Mouse (Mus musculus): ENCODE data around the gene Slc4a2.

DNA sequence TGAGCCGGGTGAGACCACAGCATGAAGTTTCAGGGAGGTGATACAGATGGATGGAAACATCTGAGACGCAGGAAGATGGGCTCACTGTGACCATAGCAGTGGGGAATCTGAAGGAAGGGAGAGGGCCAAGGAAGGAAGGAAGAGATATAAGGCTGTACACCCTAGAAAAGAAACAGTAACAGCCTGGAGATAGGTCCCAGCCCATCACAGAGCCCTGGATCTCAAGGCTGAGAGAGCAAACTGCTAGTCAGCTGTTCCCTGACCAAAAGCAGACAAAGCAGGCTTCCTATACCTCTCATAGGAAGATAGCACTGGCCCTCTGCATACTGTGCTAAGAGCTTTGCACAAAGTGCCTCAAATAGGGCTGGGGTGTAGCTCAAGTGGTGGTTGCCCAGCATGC lies 44.9 kb upstream of the Slc4a2 start:
- TF ChIP-seq POLR2A (IDR thresholded peaks at IDR 0.05; ENCODE audit: extremely low read depth, insufficient read depth, low read length) (no peak), CTCF (IDR thresholded peaks at IDR 0.05; ENCODE audit: low read depth, low read length) (no peak)

All from liver, adult 2 months (tissue).